Mouse (Mus musculus) CD4-positive, CD25-positive, alpha-beta regulatory T cell, adult 2 months (primary cell): ENCODE results near the gene Rhebl1.

ENCODE experiments used
- DNase-seq: peaks from one replicate; pipeline ENCODE4 v3.0.0-alpha.2; 2012; ENCODE audit warnings: low read depth, low spot score

Gene Rhebl1

GRCm38 (mm10) chr15:98871916-98872888, 22.1 kb downstream of the Rhebl1 start:
- DNase-seq, result peak; percentile 95

GRCm38 (mm10) chr15:98871070-98871915, 23.0 kb downstream of the Rhebl1 start, which contains the start of gene Kmt2d:
Gene Kmt2d (minus strand): TSS chr15:98871204.
- peak; percentile 55 for DNase-seq

- DNase-seq, result peak; percentile 24
These were observed 23.9 kb downstream of the Rhebl1 start for GRCm38 (mm10) chr15:98870179-98871069.

GRCm38 (mm10) chr15:98869342-98870178, 24.8 kb downstream of the Rhebl1 start:
- peak; percentile 44 for DNase-seq

GRCm38 (mm10) chr15:98868346-98869063, 25.8 kb downstream of the Rhebl1 start:
- no peak for DNase-seq

- DNase-seq, result peak; percentile 82
These were observed 27.0 kb downstream of the Rhebl1 start for GRCm38 (mm10) chr15:98867321-98867720.

- no peak for DNase-seq
These were observed 27.8 kb downstream of the Rhebl1 start for GRCm38 (mm10) chr15:98866501-98866900.

- no peak for DNase-seq
These were observed 28.6 kb downstream of the Rhebl1 start for GRCm38 (mm10) chr15:98865771-98866170.

- DNase-seq, result no peak
These were observed 29.4 kb downstream of the Rhebl1 start for GRCm38 (mm10) chr15:98864951-98865350.

GRCm38 (mm10) chr15:98863451-98863958, 30.8 kb downstream of the Rhebl1 start:
- no peak for DNase-seq

- no peak for DNase-seq
These were observed 32.5 kb downstream of the Rhebl1 start for GRCm38 (mm10) chr15:98861701-98862410.

- DNase-seq, result no peak
These were observed 33.4 kb downstream of the Rhebl1 start for GRCm38 (mm10) chr15:98860921-98861320.

GRCm38 (mm10) chr15:98859319-98860043, 34.9 kb downstream of the Rhebl1 start:
- no peak for DNase-seq

- DNase-seq, result no peak
These were observed 40.1 kb downstream of the Rhebl1 start for GRCm38 (mm10) chr15:98854214-98854613.

GRCm38 (mm10) chr15:98853161-98853937, 41.0 kb downstream of the Rhebl1 start:
- DNase-seq, result no peak

GRCm38 (mm10) chr15:98852733-98853132, 41.6 kb downstream of the Rhebl1 start:
- DNase-seq, result no peak

GRCm38 (mm10) chr15:98852071-98852470, 42.3 kb downstream of the Rhebl1 start:
- DNase-seq, result no peak
